Mouse (Mus musculus) olfactory bulb, adult 2 months (tissue): ENCODE results near the gene Tgfbr3l.

Source experiments
- CTCF ChIP-seq: fragments of 200-500 bp; IDR thresholded peaks from 2 replicates; pipeline ENCODE4 v1.5.1; 2012; ENCODE audit warnings: low read depth, mild to moderate bottlenecking, low read length, moderate library complexity; ENCODE audit not compliant: insufficient read depth
- POLR2A ChIP-seq: fragments of 200-500 bp; IDR thresholded peaks from 2 replicates; pipeline ENCODE4 v1.6.1; 2012; ENCODE audit warnings: mild to moderate bottlenecking, low read depth, low read length, moderate library complexity; ENCODE audit not compliant: insufficient read depth

DNA sequence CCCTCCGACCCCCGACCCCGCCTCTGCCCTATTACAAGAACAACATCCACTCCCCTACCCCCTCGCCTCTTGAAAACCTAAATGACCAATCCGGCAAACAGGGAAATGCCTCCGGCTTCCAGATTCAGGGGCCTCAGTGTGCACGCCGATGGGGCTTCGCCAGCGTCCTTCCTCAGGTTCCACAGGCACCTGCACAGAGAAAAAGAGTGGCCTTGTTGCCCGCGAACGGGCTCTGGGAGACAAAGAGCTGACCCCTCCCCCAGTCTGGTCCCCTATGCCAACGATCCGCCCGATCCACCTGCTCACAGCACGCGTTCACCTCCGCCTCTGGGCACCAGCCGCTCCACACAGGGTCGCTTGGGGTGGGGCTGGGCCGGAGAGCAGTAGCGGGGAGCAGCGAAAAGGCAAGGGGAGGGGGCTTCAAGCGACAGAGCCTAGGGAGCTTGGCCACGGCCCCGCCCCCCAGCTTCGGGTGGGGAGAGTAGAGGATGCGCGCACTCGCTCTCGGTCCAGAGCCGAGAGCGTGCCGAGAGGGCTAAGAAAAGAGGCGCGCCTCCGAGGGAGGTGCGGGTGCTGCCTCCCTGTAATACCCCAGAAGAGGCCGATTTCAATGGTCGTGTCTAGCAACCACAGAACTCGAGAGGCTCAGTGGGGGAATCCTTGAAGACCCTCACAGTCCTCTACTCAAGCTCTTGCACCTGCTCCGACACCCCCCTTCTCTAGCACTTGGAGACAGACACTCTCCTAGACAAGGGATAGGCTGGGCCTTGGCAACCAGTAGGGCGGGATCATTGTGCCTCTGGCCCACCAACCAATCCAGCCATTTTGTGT lies 31.0 kb upstream of the Tgfbr3l start, which contains the start of gene Prr36:
- TF ChIP-seq POLR2A = peak; percentile 57; the same call in 1 of the 2 replicates
- no peak for TF ChIP-seq CTCF
